Mouse (Mus musculus): ENCODE results near the gene Agpat2. TPM values are rescaled to one million over a fixed set of nuclear protein-coding genes. Genes with fewer than 3 reads are reported as not detected.
A peak's percentile ranks its signal among the peaks of the same experiment; 100 is the strongest.

The Agpat2 gene
- polyA plus RNA-seq, 1 experiment from 2014 or later: 13.1 TPM

DNA sequence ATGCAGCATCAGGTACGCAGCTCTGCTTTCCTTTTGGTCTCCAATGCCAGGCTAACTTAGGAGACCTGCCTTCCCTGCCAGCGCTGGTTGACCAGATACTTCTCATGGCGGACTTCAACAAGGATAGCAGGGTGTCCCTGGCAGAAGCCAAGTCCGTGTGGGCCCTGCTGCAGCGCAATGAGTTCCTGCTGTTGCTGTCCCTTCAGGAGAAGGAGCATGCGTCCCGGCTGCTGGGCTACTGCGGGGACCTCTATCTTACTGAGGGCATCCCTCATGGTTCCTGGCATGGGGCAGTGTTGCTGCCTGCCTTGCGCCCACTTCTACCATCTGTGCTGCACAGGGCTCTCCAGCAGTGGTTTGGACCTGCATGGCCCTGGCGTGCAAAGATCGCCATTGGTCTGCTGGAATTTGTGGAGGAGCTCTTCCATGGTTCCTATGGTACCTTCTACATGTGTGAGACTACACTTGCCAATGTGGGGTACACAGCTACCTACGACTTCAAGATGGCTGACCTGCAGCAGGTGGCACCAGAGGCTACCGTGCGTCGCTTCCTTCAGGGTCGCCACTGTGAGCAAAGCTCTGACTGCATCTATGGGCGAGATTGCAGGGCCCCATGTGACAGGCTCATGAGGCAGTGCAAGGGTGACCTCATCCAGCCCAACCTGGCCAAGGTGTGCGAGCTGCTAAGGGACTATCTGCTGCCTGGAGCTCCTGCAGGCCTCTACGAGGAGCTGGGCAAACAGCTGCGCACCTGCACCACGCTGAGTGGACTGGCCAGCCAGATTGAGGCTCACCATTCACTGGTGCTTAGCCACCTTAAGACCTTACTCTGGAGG lies 31.5 kb upstream of the Agpat2 start:
- Histone ChIP-seq H3K27me3 (no peaks in the 10 kb centered on the region), H3K4me1 (peaks cover 47% of the 10 kb centered on the region), H3K9me3 (replicated peaks) (no peaks in the 10 kb centered on the region), H3K4me2 (replicated peaks) (no peak overlapping the region), H3K4me3 (no peak overlapping the region), H3K9ac (no peak overlapping the region), H3K36me3 (peaks cover 57% of the 10 kb centered on the region), H3K27ac (no peak overlapping the region)
- 71% methylated on average over 21 of the region's 21 CpGs for WGBS
- ATAC-seq (ENCODE audit: low FRiP score): no peak

DNA sequence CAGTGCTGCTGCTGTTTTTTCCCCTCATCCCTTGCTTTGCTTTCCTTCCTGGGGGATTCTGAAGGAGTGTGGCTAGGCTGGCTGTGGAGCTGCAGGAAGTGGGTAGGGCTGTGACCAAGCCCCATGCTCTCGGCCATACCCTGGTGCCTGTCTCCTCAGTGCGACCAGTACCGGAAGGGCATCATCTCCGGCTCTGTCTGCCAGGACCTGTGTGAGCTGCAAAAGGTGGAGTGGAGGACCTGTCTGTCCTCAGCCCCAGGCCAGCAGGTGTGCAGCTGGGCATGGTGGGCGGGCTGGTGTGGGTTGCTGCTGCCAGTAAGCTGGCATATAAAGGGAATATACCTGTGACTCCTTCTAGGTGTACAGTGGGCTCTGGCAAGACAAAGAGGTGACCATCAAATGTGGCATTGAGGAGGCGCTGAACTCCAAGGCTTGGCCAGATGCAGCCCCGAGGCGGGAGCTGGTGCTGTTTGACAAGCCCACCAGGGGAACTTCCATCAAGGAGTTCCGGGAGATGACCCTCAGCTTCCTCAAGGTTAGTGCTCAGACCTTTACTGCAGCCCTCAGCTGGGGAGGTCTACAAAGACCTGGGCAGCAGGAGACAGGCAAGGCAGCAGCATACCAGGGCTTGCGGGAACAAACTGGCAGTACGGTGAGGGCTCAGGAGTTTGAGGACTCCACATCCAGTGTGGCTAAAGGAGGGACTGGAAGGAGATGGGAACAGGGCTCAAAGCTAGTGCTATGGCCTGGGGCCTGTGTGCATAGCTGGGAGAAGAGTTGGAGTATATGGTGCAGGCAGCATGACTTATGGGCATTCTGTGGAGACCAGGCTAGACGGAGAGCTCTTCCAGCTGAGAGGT lies 30.6 kb upstream of the Agpat2 start:
- 0 out of 2 replicates have a peak overlapping the region, but pooled peaks have one; percentile 30 for H3K27ac ChIP-seq
- no peak overlapping the region for H3K9ac ChIP-seq
- no peaks in the 10 kb centered on the region for H3K27me3 ChIP-seq
- no peaks in the 10 kb centered on the region for H3K9me3 ChIP-seq (replicated peaks)
- H3K4me3 ChIP-seq: no peak overlapping the region
- H3K36me3 ChIP-seq: peaks cover 58% of the 10 kb centered on the region
- no peak overlapping the region for H3K4me2 ChIP-seq (replicated peaks)
- ATAC-seq (ENCODE audit: low FRiP score): no peak
- 68% methylated on average over 12 of the region's 12 CpGs for WGBS
- peaks cover 51% of the 10 kb centered on the region for H3K4me1 ChIP-seq

DNA sequence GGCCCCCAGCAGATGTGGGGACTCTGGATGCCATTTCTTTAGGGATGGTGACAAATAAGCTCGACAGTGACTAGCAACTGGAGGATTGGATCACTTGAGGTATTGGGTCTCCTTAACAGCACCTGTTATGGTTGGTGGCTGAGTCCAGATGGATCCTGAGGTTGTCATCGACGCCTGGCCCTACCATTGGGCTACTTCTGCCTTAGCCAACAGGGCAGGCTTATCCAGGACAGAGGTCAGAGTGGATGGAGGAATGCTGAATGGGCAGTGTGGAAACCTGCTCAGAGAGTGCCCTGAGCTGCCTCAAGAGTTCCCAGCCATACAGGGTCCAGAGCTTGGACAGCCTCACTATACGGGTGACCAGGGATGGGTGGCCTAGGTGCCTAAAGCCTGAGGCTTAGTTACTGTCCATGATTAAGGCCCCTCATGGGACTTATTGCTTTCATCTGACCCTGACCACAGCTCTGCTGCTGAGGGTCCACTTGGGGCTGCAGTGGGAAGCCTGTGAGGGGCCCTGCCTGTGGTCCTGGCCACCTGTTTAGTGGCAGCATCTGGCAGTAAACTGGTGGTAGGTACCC lies 29.8 kb upstream of the Agpat2 start:
- Histone ChIP-seq H3K27ac (no peak overlapping the region), H3K9me3 (replicated peaks) (no peaks in the 10 kb centered on the region), H3K27me3 (no peaks in the 10 kb centered on the region), H3K4me1 (peaks cover 57% of the 10 kb centered on the region), H3K4me2 (replicated peaks) (no peak overlapping the region), H3K9ac (no peak overlapping the region), H3K36me3 (peaks cover 58% of the 10 kb centered on the region), H3K4me3 (no peak overlapping the region)
- no peak for ATAC-seq (ENCODE audit: low FRiP score)
- WGBS: 75% methylated on average over 4 of the region's 4 CpGs

DNA sequence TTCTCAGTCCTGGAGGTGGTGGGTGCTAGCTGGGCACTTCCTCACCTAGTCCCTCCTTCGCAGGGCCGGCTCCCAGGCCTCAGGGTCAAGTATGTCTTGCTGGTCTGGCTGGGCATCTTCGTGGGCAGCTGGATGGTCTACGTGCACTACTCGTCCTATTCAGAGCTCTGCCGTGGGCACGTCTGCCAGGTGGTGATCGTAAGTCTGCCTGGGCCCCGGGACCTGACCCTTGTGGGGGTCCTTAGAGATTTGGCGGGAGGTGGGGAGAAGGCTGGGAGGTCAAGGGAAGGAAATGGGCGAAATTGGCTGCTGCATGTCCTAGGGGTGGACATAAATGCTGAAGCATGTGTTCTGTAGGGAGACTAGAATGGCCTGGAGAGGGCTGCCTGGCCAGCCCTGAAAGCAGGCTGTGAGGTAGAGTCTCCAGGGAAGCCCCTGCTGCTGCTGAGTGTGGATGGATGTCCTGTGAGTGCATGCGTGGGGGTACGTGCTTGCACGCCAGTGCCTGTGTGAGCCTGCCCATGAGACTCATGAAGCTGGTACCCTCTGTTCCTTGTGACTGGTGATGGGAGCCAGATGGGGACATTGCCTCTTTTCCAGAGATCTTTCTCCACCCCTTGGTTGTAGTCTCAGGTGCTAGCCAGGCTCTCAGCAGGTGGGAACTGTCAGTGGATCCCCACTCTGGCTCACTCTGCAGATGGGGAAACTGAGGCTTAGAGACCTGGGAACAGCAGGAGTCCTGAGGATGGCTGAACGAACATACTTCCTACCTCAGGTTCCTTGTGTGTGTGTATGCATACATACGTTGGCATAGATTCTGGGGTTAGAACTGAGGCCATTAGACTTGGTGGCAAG lies 28.6 kb upstream of the Agpat2 start:
- H3K4me2 ChIP-seq (replicated peaks): peak overlapping the region; percentile 13; the same call in 1 of the 2 replicates
- no peak for ATAC-seq (ENCODE audit: low FRiP score)
- H3K9me3 ChIP-seq (replicated peaks): no peaks in the 10 kb centered on the region
- H3K27ac ChIP-seq: no peak overlapping the region
- WGBS: 77% methylated on average over 16 of the region's 16 CpGs
- H3K27me3 ChIP-seq: no peaks in the 10 kb centered on the region
- H3K9ac ChIP-seq: peak overlapping the region; percentile 28
- H3K36me3 ChIP-seq: peaks cover 50% of the 10 kb centered on the region
- no peak overlapping the region for H3K4me3 ChIP-seq
- peaks cover 48% of the 10 kb centered on the region for H3K4me1 ChIP-seq

DNA sequence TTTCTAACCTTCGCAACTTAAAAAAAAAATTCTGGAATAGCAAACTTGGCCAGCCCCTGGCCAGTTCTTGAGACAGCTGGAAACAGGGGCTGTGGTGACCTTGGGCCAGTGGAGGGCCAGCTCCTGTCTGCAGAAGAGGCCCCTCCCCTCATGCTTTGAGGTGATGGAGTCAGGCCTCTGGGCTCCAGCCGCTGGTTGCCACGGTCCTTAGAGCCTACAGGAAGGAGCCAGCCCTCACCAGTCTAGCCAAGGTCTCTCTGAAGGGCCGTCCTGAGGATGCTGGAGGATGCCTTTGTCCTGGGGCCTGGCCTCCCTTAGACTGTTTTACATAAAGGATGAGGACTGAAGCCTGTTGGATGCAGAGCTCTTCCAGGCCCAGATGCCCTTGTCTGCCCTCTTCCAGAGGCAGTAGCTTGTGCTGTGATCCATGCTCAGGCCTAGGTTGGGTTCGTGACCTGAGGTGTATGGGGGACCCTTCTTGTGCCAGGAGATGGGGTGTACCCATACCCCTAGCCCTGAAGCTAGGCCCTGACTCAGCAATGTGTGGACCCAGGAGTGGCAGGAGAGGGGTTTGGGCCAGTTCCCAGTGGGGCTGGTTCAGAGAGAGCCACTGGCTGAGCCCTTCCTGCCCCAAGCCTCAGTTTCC lies 24.7 kb upstream of the Agpat2 start:
- H3K4me1 ChIP-seq: peaks cover 34% of the 10 kb centered on the region
- 18% methylated on average over 5 of the region's 5 CpGs for WGBS

DNA sequence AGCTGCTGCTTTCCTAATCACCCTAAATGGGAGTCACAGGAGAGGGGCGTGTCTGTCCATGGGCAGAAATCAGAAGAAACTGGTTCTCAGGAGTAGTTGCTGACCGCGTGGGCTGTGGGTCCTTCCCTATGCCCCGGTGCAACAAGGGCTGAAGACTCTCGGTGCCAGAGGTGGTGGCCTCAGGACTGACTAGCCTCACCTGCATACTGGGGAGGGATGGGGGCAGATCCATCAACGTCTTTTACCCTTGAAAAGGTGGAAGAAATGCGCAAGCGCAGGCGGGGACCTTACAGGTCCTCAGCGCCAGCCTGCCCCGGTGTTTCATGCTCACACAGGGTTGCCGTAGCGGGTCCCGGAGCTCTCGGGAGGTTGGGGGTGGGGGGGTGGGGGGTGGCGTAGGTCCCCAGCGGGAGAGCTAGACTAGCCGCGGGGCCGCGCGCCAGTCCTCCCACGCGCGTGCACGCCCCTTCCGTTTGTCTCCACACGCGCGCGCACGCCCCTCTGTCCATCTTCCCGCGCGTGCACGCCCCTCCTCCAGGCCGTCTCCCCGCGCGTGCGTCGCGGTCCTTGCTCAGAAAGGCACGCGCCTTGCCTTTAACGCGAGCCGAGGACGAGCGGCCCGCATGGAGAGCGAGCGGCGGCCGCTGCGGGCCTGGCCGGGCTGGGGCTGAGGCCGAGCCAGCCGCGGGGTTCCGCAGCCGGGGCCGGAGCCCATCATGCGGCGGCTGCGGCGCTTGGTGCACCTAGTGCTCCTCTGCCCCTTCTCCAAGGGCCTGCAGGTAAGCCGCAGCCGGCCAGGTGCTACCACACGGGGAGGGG lies 23.9 kb upstream of the Agpat2 start, which contains the start of gene Fam69b:
Gene Fam69b (plus strand): TSS at position 537 of the 819 bp plus-strand sequence.
- Histone ChIP-seq H3K27me3 (no peaks in the 10 kb centered on the region), H3K4me2 (replicated peaks) (peak within 1 kb of the TSS; percentile 82), H3K4me3 (peak within 1 kb of the TSS; percentile 68), H3K9me3 (replicated peaks) (no peaks in the 10 kb centered on the region), H3K36me3 (peaks cover 11% of the 10 kb centered on the region; the same call in 1 of the 2 replicates), H3K9ac (peak within 1 kb of the TSS; percentile 93), H3K27ac (peak within 1 kb of the TSS; percentile 79), H3K4me1 (peaks cover 34% of the 10 kb centered on the region)
- WGBS: under 1% methylated on average over 54 of the region's 70 CpGs
- peak; percentile 78 for ATAC-seq (ENCODE audit: low FRiP score)

More for the DNA sequence above, 24.7 kb upstream of the Agpat2 start:
- H3K27ac ChIP-seq: peak overlapping the region; percentile 79
- H3K4me3 ChIP-seq: peak overlapping the region; percentile 68
- H3K27me3 ChIP-seq: no peaks in the 10 kb centered on the region
- H3K36me3 ChIP-seq: peaks cover 12% of the 10 kb centered on the region; the same call in 1 of the 2 replicates
- H3K4me2 ChIP-seq (replicated peaks): peak overlapping the region; percentile 82
- no peaks in the 10 kb centered on the region for H3K9me3 ChIP-seq (replicated peaks)
- H3K9ac ChIP-seq: peak overlapping the region; percentile 93
- ATAC-seq (ENCODE audit: low FRiP score): peak; percentile 53

DNA sequence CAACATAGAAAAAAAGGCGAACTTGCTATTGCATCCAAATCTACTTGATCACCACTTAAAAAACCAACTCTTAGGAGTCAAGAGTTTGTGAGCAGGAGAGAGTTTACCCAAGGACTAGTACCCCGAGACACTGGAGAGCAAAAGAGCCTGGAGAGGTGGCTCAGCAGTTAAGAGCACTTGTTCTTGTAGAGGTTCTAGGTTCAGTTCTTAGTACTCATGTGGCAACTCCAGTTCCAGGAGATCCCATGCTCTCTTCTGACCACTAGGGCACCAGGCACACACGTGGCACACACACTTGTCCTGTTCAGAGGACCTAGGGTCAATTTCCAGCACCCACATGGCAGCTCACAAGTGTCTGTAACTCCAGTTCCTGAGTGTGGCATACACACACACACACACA lies 21.9 kb upstream of the Agpat2 start:
- no peaks in the 10 kb centered on the region for H3K9me3 ChIP-seq (replicated peaks)

DNA sequence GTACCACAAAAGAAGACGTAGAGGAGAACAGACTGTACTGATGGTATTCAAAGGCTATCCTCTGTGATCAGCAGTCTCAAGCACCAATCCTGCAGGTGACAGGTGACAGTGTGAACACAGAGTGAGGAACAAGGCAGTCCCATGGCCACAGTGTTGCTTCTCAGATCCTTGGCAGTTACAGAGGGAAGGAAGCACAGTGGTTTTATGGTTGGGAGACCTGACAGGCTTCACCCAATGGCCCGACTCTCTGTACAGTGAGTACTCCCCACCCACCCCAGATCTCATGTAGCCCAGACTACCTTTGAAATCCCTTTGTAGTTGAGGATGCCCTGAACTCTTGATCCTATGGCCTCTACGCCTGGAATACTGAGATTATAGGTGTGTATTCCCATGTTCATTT lies 21.2 kb upstream of the Agpat2 start:
- Histone ChIP-seq H3K4me2 (replicated peaks) (no peak overlapping the region), H3K27me3 (no peaks in the 10 kb centered on the region), H3K9me3 (replicated peaks) (no peaks in the 10 kb centered on the region), H3K4me3 (no peak overlapping the region), H3K4me1 (peaks cover 17% of the 10 kb centered on the region), H3K36me3 (no peaks in the 10 kb centered on the region), H3K9ac (no peak overlapping the region), H3K27ac (no peak overlapping the region)
- no peak for ATAC-seq (ENCODE audit: low FRiP score)
- WGBS: 78% methylated on average over 3 of the region's 3 CpGs

More for the DNA sequence above, 21.9 kb upstream of the Agpat2 start:
- ATAC-seq (ENCODE audit: low FRiP score): no peak
- WGBS: 71% methylated on average over 3 of the region's 3 CpGs
- H3K4me1 ChIP-seq: peaks cover 23% of the 10 kb centered on the region
- no peak overlapping the region for H3K27ac ChIP-seq
- no peak overlapping the region for H3K4me2 ChIP-seq (replicated peaks)
- H3K36me3 ChIP-seq: peaks cover 4% of the 10 kb centered on the region; the same call in 1 of the 2 replicates
- H3K27me3 ChIP-seq: no peaks in the 10 kb centered on the region
- no peak overlapping the region for H3K9ac ChIP-seq
- H3K4me3 ChIP-seq: no peak overlapping the region

DNA sequence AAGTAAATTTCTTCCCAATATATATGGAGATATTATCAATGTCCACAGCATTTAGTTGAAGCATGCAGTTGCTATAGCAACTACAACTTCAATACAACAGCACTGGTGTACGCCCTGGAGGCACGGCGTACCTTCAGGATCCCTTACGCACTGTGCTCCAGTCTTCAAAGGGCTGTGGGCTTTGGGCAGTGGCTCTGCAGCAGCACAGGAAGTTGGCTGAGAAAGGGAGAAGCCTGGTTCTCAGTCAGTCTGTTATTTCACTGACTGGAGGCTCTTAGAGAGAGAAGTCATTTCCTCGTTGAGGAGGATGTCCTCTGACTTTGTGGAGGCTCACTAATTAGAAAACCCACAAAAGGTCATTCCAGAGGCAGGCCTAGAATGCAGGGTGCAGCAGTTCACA lies 18.8 kb upstream of the Agpat2 start:
- no peak overlapping the region for H3K4me3 ChIP-seq
- no peaks in the 10 kb centered on the region for H3K36me3 ChIP-seq
- H3K27ac ChIP-seq: no peak overlapping the region
- H3K27me3 ChIP-seq: no peaks in the 10 kb centered on the region
- H3K4me2 ChIP-seq (replicated peaks): no peak overlapping the region
- WGBS: 78% methylated on average over 5 of the region's 5 CpGs
- ATAC-seq (ENCODE audit: low FRiP score): no peak
- no peak overlapping the region for H3K9ac ChIP-seq
- no peaks in the 10 kb centered on the region for H3K4me1 ChIP-seq
- no peaks in the 10 kb centered on the region for H3K9me3 ChIP-seq (replicated peaks)

DNA sequence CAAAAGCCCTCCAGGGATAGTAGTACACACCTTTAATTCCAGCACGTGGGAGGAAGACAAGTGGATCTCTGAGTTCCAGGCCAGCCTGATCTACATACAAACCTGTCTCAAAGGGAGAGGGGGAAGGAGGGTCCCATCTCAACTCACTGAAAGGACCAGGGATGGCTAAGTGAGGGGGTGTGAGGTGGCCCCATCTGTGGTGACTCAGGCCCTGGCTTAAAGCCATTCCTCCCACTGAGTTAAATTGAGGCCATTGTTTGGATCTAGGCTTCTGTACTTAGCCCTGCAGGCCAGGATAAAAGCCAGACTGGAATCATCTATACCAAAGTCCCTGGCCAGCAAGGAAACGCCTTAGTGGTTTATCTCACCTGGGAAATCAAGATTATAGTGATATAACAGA lies 17.0 kb upstream of the Agpat2 start:
- no peak overlapping the region for H3K4me2 ChIP-seq (replicated peaks)
- no peak overlapping the region for H3K27ac ChIP-seq
- H3K9me3 ChIP-seq (replicated peaks): no peaks in the 10 kb centered on the region
- no peaks in the 10 kb centered on the region for H3K4me1 ChIP-seq
- 55% methylated on average over 2 of the region's 2 CpGs for WGBS
- no peaks in the 10 kb centered on the region for H3K27me3 ChIP-seq
- no peak overlapping the region for H3K9ac ChIP-seq
- no peak overlapping the region for H3K4me3 ChIP-seq
- no peaks in the 10 kb centered on the region for H3K36me3 ChIP-seq
- ATAC-seq (ENCODE audit: low FRiP score): no peak
